ENCODE assay signal across 9 mouse cellular contexts in genomic region chr8:120126357-120127161, GRCm38 (mm10). TPM values are rescaled to one million over a fixed set of nuclear protein-coding genes. Genes with fewer than 3 reads are reported as not detected.
DNase-seq lines count a peak whose midpoint lies in the region; ATAC-seq lines count a peak whose summit lies in the region.
"Had no signal": no experiment of that assay in that cellular context is flagged by ENCODE, and none has a peak within 500 bp of the region (broad histone marks: within the 10 kb centered on the region; RNA-seq: fewer than 3 reads in every experiment).

No protein-coding gene starts in this region.

- ATAC-seq in forebrain, embryonic 14.5 days = no peak
- ATAC-seq in kidney, embryonic 16.5 days (ENCODE audit: low FRiP score, low TSS enrichment) = peak; percentile 64; the same call in 1 of the 2 replicates

- peaks cover 71% of the 10 kb centered on the region for H3K4me1 ChIP-seq in forebrain, embryonic 10.5 days
- H3K4me1 ChIP-seq in forebrain, embryonic 14.5 days (ENCODE audit: control insufficient read depth, insufficient read depth, low read length) = 0 out of 2 replicates have a peak, but pooled peaks cover 5% of the 10 kb centered on the region
- peaks cover 10% of the 10 kb centered on the region for H3K4me1 ChIP-seq in brown adipose tissue, adult 24 weeks (ENCODE audit: control insufficient read depth, insufficient read depth, insufficient read length, low read length)
- H3K4me1 ChIP-seq in kidney, embryonic 16.5 days (ENCODE audit: insufficient read depth, low read length) = peaks cover 30% of the 10 kb centered on the region

- H3K9me3 ChIP-seq in forebrain, embryonic 10.5 days = no peaks in the 10 kb centered on the region; the same call in 1 of the 2 replicates
- no peaks in the 10 kb centered on the region for H3K9me3 ChIP-seq in forebrain, embryonic 14.5 days (replicated peaks; ENCODE audit: control insufficient read depth, low read length)
- H3K9me3 ChIP-seq in kidney, embryonic 16.5 days (ENCODE audit: low read length) = no peaks in the 10 kb centered on the region

- no peak overlapping the region for H3K4me3 ChIP-seq in forebrain, embryonic 10.5 days
- no peak overlapping the region for H3K4me3 ChIP-seq in forebrain, embryonic 14.5 days (ENCODE audit: low read depth, low read length)
- H3K4me3 ChIP-seq in brown adipose tissue, adult 24 weeks (ENCODE audit: insufficient read depth, low read depth, low read length) = no peak overlapping the region; the same call in 1 of the 2 replicates
- no peak overlapping the region for H3K4me3 ChIP-seq in kidney, embryonic 16.5 days (ENCODE audit: low read length)

- no peak overlapping the region for H3K4me2 ChIP-seq in forebrain, embryonic 14.5 days (ENCODE audit: low read length)
- H3K4me2 ChIP-seq in kidney, embryonic 16.5 days (replicated peaks; ENCODE audit: low read depth, low read length) = 0 out of 2 replicates have a peak overlapping the region, but pooled peaks have one; percentile 5

- H3K27ac ChIP-seq in forebrain, embryonic 10.5 days = peak overlapping the region; percentile 60
- H3K27ac ChIP-seq in forebrain, embryonic 14.5 days (ENCODE audit: low read depth, low read length) = no peak overlapping the region
- peak overlapping the region; percentile 72 for H3K27ac ChIP-seq in brown adipose tissue, adult 24 weeks (replicated peaks; ENCODE audit: low read depth, low read length)
- peak overlapping the region; percentile 75 for H3K27ac ChIP-seq in kidney, embryonic 16.5 days (ENCODE audit: low read length)

- DNase-seq in forebrain, embryonic 10.5 days (ENCODE audit: extremely low spot score, low spot score) = no peak
- DNase-seq in forebrain, embryonic 14.5 days (ENCODE audit: low spot score) = no peak
- DNase-seq in lung, postnatal 4 days = peak; percentile 59 to 82
- no peak for DNase-seq in left cerebral cortex, postnatal 10 days (ENCODE audit: extremely low spot score in 1 of 2, low spot score in 2 of 2)
- DNase-seq in urinary bladder, postnatal 4 days (ENCODE audit: low spot score in 2 of 2) = no peak
- DNase-seq in cerebellum, adult 9-10 months = no peak

- no peaks in the 10 kb centered on the region for H3K36me3 ChIP-seq in forebrain, embryonic 10.5 days (replicated peaks)
- no peaks in the 10 kb centered on the region for H3K36me3 ChIP-seq in forebrain, embryonic 14.5 days (ENCODE audit: control insufficient read depth, insufficient read depth, low read length)
- no peaks in the 10 kb centered on the region for H3K36me3 ChIP-seq in kidney, embryonic 16.5 days (ENCODE audit: insufficient read depth, low read length)

- no peak overlapping the region for H3K9ac ChIP-seq in forebrain, embryonic 14.5 days (ENCODE audit: low read length)
- 0 out of 2 replicates have a peak overlapping the region, but pooled peaks have one; percentile 2 for H3K9ac ChIP-seq in kidney, embryonic 16.5 days (replicated peaks; ENCODE audit: low read length)

- intact Hi-C loops in left cerebral cortex, postnatal 10 days (cut with DNase I) = no loop called here

- WGBS in forebrain, embryonic 10.5 days = 32% methylated on average over 14 of the region's 14 CpGs
- WGBS in forebrain, embryonic 14.5 days = 28% methylated on average over 14 of the region's 14 CpGs
- 30% methylated on average over 14 of the region's 14 CpGs for WGBS in kidney, embryonic 16.5 days

- peaks cover 20% of the 10 kb centered on the region for H3K27me3 ChIP-seq in forebrain, embryonic 10.5 days (ENCODE audit: poor library complexity, severe bottlenecking)
- no peaks in the 10 kb centered on the region for H3K27me3 ChIP-seq in forebrain, embryonic 14.5 days (replicated peaks; ENCODE audit: control insufficient read depth, insufficient read depth, low read length)
- no peaks in the 10 kb centered on the region for H3K27me3 ChIP-seq in kidney, embryonic 16.5 days (ENCODE audit: insufficient read depth, low read length)

RNA-seq across cellular contexts. Expression of gene 6430548M08Rik, which starts 12.6 kb away (rescaled TPM):
- polyA plus RNA-seq in forebrain, embryonic 10.5 days (2016; fragmentation: Nextera tagmentation; extraction: Ambion mirVana) = 3.4 and 3.8 TPM in 2 replicates
- polyA plus RNA-seq in forebrain, embryonic 14.5 days (2014; fragmentation: Nextera tagmentation; extraction: Ambion mirVana) = 20.4 and 30.1 TPM in 2 replicates
- 4.2 and 4.5 TPM in 2 replicates for polyA plus RNA-seq in brown adipose tissue, adult 24 weeks (2012; ENCODE audit: insufficient read depth, insufficient read length, missing spikeins)
- polyA plus RNA-seq in kidney, embryonic 16.5 days (2015; fragmentation: Nextera tagmentation; extraction: Ambion mirVana) = 5.3 and 6.7 TPM in 2 replicates
- 100 to 1,000 TPM; 105 TPM for total RNA-seq in left cerebral cortex, postnatal 10 days (2021)

RNA-seq across cellular contexts. Expression of gene Zdhhc7, which starts 25.3 kb away (rescaled TPM):
- polyA plus RNA-seq in forebrain, embryonic 10.5 days (2016; fragmentation: Nextera tagmentation; extraction: Ambion mirVana) = 28.3 and 30.2 TPM in 2 replicates
- polyA plus RNA-seq in forebrain, embryonic 14.5 days (2014; fragmentation: Nextera tagmentation; extraction: Ambion mirVana) = 19.5 and 21.8 TPM in 2 replicates
- 21.9 TPM in 2 replicates for polyA plus RNA-seq in brown adipose tissue, adult 24 weeks (2012; ENCODE audit: insufficient read depth, insufficient read length, missing spikeins)
- 36.2 and 37.4 TPM in 2 replicates for polyA plus RNA-seq in kidney, embryonic 16.5 days (2015; fragmentation: Nextera tagmentation; extraction: Ambion mirVana)
- total RNA-seq in left cerebral cortex, postnatal 10 days (2021) = 10 to 100 TPM; 32.4 to 36.1 TPM

RNA-seq across cellular contexts. Expression of gene Fam92b, which starts 50.7 kb away (rescaled TPM):
- 2.0 TPM in 2 replicates for polyA plus RNA-seq in forebrain, embryonic 10.5 days (2016; fragmentation: Nextera tagmentation; extraction: Ambion mirVana)
- polyA plus RNA-seq in forebrain, embryonic 14.5 days (2014; fragmentation: Nextera tagmentation; extraction: Ambion mirVana) = 2.3 and 2.4 TPM in 2 replicates
- polyA plus RNA-seq in brown adipose tissue, adult 24 weeks (2012; ENCODE audit: insufficient read depth, insufficient read length, missing spikeins) = not detected in 2 replicates
- polyA plus RNA-seq in kidney, embryonic 16.5 days (2015; fragmentation: Nextera tagmentation; extraction: Ambion mirVana) = 0.14 and 0.22 TPM in 2 replicates
- under 1 TPM; 0.39 to 0.61 TPM for total RNA-seq in left cerebral cortex, postnatal 10 days (2021)
- total RNA-seq: CH12.LX had no signal

Comparison
In these comparisons a context has a peak if more than half of its experiments do, and no peak if none do; other contexts are left out.
1. DNase-seq: peak in lung, postnatal 4 days (2 of 2); none in forebrain, embryonic 10.5 days (single experiment), forebrain, embryonic 14.5 days (single experiment), left cerebral cortex, postnatal 10 days (0 of 2), urinary bladder, postnatal 4 days (0 of 2) and cerebellum, adult 9-10 months (single experiment).